Mouse (Mus musculus): ENCODE results near the gene Serpina1e.

Gene Serpina1e

DNA sequence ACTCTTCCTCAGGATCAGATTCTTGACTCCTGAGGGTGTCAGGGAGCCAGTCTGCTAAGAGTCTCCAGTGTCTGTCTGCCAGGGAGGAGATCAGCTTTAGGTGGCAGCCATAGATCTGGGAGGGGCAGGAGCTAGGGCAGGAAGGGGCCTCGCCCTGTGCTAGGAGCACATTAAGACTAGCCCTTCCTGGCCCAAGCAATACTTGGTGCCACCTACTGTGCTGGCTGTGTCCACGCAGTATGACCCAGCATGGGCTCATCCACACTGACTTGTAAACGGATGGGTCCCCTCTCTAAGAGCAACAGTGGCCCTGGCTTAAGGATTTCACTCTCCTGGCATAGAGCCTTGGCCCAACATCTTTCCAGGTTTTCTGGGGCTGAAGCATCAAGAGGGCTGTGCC is at the start of gene Serpina1e:
Gene Serpina1e (minus strand): TSS at position 178 of the 400 bp plus-strand sequence.
- no peak for DNase-seq

DNA sequence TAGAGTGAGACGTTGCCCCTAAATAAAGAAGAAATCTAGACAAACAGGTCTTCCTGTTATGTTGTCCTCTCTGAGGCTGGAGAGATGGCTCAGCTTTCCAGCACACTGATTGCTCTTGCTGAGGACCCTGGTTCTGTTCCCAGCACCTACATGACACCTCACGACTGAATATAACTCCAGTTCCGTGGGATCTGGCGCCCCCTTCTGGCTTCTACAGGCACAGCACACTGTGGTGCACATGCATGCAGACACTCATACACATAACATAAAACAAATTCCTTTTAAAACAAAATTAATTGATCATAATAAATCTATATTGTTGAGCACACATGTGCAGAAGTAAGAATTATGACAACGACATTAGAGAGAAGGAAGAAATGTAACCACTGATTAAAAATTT is 45.9 kb upstream of the Serpina1e start:
- no peak for DNase-seq

DNA sequence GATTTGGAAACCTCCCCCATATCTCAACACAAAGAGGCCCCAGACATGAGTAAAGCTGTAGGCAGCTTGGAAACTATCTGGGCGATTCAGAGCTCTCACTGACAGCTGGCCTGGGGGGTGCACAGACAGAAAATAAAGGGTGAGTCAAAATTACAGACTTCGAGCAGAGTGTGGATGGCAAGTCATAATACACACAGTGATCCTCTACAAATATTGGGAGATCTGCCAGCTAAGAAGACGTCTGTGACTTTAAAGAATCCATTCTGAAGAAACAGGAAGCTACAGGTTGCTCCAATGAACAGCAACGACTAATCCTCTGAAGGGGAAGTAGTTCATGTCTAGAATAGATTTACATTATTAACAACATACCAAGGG is 44.5 kb upstream of the Serpina1e start:
- no peak for DNase-seq

DNA sequence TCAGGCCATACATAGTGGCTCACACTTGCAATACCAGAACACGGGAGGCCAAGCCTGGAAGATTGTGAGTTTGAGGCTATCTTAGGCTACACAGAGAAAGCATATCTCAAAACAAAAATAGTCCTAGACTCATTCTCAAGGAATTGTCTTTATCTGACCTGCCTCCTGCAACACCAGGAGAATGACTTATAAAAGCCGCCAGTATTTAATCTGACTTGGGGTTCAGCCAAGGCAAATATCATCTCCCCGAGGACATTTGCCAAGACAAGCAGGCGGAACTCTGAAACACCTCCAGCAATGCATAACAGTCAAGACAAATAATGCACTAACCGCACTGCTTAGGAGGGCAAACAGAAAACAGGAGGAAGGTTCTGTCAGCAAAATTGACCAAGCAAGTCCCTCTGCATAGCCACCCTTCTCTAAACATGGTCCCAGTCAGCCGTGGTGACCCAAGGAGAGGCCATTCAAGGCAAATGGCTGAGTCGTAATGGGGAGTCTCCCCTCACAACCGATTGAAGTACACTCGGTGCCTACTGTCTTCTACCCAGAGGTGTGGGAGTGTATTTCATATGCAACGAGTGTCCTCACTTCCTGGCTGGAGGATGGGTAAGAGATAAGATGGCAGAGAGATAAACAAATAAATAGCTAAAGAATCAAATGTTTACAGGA is 43.9 kb upstream of the Serpina1e start:
- peak; percentile 33 for DNase-seq

DNA sequence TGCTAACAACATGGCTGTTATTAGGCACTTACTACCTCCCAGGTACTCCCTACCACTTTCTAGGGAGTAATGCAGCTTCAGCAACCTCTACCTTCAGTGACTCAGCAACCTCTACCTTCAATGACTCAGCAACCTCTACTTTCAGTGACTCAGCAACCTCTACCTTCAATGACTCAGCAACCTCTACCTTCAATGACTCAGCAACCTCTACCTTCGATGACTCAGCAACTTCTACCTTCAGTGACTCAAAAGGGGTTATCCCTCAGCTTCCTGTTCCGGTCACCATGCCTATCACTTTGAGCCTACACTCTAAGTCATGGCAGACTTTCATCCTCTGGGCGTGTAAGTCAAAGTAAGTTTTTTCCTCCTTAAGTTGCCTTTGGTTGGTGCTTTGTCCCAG is 41.8 kb upstream of the Serpina1e start:
- no peak for DNase-seq

DNA sequence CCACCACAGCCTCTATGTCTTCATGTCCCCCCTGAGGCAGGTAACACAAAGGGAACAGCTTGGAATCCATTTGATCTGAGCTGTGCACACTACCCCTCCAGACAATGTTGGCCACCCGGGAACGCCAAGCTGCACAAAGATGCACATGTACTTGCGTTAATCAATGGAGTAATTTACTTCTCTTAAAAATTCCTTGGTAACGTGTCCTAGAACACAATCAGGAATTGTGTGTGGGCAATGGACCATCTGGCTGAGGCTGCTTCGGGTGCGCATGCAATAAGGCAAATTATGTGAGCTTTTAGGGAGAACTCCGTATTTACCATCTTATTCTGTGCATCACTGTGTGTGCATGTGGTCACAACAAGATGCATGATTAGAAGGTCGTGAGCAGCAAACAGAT is 40.8 kb upstream of the Serpina1e start:
- no peak for DNase-seq

DNA sequence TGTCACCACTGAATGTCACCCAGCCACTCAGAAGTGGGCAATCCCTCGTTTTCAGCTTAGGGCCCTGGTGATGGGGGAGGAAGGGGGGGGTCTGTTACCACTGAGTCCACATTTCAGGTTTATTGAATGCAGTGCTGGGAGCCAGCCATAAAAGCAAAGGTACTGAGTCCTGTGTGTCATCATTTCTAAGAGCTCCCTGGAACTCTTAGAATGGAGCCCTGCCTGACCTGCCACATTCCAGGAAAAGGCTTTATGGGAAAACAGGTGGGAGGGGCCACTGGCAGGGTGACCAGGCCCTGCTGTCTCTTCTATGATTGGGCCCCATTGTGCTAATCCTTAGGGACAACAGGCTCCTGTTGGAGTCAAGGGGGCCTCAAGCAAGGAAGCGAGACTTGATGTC is 37.7 kb upstream of the Serpina1e start:
- no peak for DNase-seq

DNA sequence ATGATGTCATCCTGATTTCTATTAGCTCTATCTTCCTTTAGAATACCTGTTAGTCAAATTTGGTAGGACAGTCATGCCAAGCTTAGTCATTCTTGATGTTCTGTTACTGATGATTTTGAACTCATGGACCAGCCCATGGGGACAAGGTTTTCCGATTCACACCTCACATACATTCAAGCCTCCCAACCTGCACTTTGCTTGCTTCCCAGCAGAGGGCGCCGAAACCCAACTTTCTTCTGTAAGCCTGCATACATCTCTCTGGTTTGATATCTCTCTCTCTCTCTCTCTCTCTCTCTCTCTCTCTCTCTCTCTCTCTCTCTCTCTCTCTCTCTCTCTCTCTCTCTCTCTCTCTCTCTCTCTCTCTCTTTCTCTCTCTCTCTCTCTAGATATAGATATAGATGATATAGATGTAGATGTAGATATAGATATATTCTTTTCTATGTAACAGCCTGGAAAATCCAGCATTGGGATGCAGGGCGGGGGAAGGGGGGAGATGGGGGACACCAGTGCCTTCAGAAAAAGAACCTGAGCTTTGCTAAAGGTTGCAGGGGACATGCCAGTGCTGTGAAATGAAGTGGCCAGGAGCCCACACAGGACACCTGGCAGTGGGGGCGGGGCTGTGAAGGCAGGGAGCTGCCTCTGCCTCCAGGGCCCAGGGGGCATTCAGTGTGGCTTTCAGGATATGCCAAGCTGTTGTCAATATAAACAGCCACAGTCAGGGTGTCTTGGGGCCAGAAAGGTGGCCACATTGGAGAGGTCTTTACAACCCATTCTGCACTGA is 36.7 kb upstream of the Serpina1e start:
- peak; percentile 35 for DNase-seq

DNA sequence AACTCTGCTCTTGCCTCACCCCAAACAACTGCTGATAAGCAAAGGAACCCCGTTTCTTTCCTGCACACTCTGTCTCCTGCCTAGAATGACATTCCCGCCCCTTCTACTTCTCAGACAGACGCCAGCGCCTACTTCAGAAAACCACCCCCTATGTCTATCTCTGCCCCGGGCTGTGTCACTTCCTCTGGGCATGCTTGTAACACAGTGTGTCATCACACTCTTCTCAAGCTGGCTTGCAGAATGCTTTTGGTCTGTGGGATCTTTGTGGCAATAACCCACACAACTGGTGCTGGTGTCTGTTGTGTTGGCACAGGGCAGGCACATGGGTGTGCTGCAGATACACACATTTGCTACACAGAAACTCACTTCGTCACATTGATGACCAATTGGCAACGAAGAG is 34.2 kb upstream of the Serpina1e start:
- DNase-seq, result no peak

DNA sequence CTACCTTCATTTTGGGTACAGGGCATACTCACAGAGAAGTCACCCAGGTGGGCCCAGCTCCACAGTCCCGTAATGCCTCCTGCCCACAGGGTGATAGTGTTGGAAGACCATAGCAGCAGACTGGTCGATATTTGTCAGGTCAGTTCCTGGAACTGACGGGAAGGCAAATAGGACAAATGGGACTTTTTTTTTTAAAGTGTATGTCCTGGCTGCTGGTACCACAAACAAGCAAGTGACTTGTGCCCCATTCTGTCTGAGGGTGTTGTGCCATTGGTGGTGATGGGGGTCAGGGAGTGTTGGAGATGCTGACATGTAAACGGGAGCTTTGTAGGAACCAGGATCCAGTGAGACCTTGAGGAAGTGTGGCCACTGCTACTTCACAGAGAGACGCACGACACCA is 31.1 kb upstream of the Serpina1e start, which contains the start of gene Serpina11:
Gene Serpina11 (minus strand): TSS at position 101 of the 400 bp plus-strand sequence.
- DNase-seq, result no peak

DNA sequence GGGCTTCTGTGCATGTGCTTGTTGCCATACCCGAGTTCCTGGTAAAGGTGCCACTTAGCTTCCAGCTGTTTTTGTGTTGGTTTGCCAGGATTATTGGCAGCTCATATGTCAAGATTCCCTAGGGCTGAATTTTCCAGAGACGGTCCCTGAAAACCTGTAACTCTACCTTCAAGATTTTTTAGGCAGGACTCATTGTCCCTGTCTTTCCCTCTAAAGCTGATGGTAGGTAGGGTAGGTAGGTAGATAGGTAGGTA is 30.7 kb upstream of the Serpina1e start:
- DNase-seq, result no peak

DNA sequence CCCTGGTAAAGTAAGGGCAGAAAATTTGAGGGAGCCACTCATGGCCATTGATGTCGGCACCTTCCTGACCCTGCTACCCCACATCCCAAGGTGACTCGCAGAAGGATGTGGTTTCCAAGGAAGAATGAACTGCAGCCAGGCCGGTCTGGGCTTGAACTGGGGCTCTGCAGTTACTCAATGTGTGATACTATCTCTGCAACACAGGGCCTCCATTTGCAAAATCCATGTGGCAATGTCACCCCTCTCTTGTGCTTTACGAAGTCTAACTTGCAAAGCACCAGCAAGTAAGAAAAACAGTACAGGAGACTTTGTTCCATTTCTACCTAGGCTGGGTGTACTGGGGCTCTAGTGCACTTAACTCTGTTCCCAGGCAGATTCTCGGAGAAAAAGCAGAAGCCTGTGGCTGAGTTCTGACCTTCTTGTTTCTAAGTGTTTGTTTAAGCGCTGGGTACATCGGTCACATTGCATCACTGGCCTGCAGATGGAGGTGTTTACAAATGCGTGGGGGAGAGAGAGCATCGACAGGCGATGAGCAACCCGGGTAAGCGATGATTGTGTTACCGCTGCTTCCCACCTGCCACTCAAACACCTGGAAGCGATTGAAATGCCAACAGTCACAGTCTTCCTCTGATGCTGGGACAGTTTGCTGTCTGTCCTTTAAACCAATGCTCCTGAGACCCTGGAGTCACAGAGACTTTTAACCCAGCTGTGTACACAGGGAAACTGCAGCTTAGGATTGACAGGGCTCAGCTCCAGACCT is 30.2 kb upstream of the Serpina1e start:
- DNase-seq, result no peak

DNA sequence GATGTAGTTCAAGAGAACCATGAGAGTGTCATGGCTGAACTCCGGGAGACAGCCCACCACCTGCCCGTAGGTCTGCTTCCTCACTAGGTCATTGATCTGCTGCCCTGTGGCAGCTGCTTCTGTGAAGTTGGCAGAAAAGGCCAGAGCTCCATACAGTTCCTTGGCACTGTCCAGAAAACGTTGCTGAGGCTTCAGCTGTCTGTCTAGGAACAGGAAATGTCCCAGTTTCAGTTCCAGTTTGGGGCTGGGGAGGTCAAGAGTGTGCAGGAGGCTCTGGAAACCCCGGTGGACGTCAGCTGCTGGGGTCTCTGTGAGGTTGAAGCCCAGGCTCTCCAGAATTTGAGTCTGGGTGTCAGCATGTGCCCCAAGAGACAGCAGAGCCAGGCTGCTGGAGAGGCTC is 27.1 kb upstream of the Serpina1e start:
- DNase-seq, result no peak

DNA sequence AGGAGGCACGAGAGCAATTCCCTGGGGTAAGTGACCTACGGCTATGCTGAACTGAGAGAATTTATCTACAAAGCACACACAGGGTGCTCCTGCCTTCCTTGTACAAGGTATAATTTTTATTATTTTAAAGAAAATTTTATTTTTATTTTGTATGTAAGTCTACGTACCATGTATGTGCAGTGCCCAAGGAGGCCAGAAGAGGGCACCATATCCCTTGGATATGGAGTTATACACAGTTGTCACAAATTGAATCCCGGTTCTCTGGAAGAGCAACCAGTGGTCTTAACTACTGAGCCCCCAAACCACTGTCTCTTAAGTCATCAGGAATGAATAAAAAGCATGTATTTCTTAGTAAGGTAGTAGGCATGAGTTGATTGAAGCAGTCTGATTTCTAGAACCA is 26.2 kb upstream of the Serpina1e start:
- no peak for DNase-seq

DNA sequence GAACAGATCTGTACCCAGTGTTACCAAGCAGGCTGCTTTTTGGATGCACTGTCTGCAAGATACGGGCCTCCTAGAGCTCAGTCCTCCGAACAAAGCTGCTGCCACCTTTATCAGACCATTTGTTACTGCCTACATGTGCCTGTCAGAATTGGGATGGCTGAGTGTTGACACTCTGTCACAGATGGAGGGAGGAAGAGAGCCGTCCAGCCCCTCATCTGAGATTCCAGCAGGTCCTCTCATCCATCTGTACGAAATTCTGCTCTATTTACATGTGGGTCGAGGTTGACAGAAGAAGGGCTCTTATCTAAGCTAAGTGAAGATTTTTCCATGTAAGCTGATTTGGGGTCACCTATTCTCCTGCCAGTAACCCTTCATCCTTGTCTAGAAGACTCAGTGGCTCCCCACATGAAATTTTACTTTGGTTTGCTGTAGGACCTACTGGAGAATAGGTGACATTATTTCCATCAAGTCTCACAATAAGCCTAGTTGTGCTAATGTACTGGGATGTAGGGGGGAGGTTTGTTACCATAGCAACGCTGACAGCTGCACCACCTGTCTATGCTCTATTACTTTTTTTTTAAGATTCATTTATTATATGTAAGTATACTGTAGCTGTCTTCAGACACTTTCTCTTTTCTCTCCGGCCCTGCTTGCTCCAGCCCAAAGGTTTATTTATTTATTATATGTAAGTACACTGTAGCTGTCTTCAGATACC is 23.0 kb upstream of the Serpina1e start:
- no peak for DNase-seq

DNA sequence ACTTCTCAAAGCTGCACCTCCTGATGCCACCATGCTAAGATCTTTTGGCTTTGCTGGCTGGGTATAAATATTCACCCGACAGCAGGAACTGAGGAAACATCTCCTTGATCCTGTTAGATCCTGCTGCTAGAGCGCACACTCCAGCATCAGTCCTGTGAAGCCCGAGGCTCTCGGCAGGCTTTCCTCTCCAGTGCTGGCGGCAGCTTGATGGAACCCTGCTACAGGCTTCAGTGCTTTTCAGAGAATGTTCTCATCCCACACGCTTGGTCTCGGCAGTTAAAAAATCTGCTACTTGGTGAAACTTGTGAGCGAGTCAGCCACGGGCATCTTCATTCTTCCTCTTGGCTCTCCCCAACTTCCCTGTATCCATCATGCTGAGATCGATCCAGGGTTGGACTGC is 19.5 kb upstream of the Serpina1e start:
- DNase-seq, result no peak

DNA sequence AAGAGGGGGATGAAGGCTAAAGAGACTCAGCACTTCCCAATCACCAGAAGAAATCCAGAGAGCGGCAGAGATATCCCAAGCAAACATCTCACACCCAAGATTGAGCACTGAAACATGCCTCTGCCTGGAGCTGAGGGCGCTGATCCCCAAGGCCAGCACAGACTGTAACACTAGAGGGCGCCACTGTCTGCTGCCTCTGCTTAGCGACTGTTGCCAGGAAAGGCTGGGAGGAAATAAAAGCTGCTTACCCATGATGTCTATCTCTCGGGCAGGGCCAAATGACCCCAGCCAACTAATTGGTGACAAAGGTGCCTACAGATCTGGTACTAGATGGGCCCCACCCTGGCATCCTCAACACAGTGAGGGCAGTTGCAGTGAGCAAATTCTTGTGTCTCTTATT is 19.1 kb upstream of the Serpina1e start:
- DNase-seq, result no peak

DNA sequence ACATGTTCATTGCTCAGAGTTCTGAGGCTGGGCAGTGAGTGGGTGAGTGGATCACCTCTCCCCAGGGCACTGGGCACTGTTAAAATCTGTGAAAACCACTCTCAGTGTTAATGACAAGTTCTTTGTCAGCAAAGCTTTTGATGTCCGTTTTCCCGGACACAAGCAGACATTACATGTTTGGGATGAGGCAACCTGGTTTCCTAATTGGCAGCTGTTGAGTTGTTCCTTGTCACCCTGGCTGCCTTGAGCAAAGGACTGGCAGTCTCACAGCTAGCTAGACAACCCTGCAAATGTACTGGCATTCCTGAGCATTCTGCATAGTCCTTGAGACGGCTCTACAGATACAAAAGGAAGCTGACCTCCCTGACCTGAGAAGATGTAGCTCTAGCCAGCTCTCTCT is 18.3 kb upstream of the Serpina1e start:
- no peak for DNase-seq

DNA sequence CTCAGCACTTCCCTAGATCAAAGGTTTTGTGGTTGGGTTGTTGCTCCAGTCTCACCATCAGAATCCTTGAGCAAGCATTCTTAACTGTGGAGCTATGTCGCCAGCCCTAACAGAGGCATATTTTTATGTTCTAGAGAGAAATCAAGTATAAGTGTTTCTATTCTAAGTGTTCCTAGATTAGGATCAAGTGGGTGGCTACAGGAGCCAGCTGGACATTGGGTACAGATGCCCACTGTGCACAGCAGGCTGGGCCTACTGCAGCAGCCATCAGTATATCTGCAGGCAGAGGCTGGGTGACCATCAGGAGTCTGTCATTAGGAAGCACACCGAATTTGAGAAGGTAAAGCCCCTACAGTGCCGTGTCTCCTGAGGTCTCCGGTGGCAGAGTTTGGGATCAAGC is 12.3 kb upstream of the Serpina1e start:
- DNase-seq, result no peak

DNA sequence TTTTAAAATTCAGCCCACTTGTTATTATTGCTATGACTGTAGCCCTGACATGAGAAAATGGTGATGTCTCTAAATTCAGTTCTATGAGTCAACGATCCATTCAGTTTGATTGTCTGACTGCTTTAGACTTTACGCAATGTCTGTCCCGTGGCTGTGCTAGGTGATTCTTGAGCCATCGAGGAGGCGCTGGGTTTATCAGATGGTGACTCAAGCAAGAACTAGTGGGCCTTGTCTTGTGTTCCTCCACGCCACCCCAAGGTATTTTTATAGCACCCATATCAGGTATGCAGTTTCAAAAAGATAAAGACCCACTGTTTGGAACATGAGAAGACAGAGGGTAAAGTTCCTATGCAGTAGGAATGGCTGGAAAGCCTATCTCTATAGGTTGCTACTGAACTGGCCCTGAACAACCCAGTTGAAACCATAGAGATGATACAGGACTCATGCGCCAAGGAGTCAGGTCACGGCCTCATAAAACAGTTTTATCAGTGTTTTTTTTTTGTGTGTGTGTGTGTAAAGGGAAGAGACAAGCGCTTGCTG is 10.9 kb upstream of the Serpina1e start:
- DNase-seq, result no peak

DNA sequence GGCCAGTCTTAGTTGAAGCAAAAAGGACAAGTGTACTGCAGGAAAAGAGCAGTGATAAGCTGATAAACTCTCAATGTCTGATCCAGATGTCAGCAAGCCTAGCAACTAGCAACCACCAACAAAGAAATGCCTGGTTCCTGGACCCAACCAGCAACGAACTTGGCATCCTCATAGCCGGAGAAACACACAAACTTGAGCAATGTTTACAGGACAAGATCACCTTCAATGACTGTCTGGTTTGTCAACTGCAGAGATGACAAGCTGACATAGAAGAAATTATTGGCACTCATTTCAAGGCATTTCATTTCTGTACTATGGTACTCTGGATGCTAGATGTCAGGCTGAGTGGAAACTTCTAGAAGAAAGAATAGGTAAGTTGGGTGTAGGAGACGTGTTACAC is 8.0 kb upstream of the Serpina1e start:
- no peak for DNase-seq

DNA sequence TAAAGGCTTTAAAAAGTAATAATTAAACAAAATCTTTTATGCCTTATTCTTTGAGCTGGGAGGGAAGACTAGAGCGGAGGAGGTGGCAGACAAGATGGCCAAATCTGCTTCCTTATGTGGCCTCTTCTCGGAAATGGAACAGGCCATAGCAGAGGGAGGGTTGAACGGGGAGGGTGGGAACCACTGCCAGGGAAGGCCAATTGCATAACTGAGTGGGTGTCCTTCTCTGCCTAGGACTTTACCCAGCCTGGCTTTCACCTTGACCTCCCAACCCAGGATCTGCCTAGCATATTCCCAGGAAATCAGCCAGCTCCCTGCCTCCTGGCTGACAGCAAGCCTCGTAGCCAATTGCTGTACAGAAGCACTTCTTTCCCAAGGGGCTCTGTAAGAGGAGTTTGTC is 4.5 kb upstream of the Serpina1e start:
- peak; percentile 4 for DNase-seq

DNA sequence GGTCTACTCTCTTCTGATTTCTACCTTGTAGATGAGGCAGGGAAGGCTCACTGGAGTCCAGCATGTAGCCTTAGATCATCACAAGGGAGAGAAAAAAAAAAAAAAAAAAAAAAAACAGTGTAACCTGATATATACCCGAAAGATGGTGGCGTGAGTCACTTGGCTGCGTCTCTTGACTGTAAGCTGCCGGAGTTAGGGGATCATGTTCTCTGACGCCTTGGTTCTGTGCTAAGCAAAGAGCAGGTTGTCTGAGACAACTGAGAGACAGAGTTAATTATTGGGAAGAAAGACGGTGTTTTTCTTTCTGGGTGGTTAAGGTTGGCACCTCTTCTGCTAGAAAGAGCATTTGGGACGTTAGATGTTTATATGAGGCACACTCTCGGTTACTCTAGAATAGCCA is 4.1 kb upstream of the Serpina1e start:
- no peak for DNase-seq

All from kidney, adult 11 months (tissue).